Mouse (Mus musculus) myocyte (in vitro differentiated cells): ENCODE measurements around the gene Tldc1. TPM values are rescaled to one million over a fixed set of nuclear protein-coding genes. Genes with fewer than 3 reads are reported as not detected.
A peak's percentile ranks its signal among the peaks of the same experiment; 100 is the strongest.

Source experiments
- H3K27me3 ChIP-seq: one replicate; pipeline ENCODE4 v1.6.1; 2011; ENCODE audit not compliant: control insufficient read depth, insufficient read depth, insufficient read length
- H3K36me3 ChIP-seq: one replicate; pipeline ENCODE4 v1.6.1; 2011; ENCODE audit not compliant: control insufficient read depth, insufficient read depth
- H3K4me2 ChIP-seq: one replicate; pipeline ENCODE4 v1.6.1; 2011; ENCODE audit warnings: low read depth, control low read depth
- H3K4me3 ChIP-seq: one replicate; pipeline ENCODE4 v1.5.1; 2011; ENCODE audit warnings: mild to moderate bottlenecking, control low read depth, moderate library complexity
- H3K79me2 ChIP-seq: one replicate; pipeline ENCODE4 v1.6.1; 2011; ENCODE audit not compliant: control insufficient read depth, insufficient read depth
- H3ac ChIP-seq: one replicate; pipeline ENCODE4 v1.6.1; 2011; ENCODE audit not compliant: control insufficient read depth, insufficient read length
- CEBPB ChIP-seq: IDR thresholded peaks from 2 replicates; pipeline ENCODE4 v1.6.1; 2011; ENCODE audit warnings: mild to moderate bottlenecking, moderate library complexity; ENCODE audit not compliant: poor library complexity, insufficient read depth, severe bottlenecking
- E2F4 ChIP-seq: IDR thresholded peaks from one replicate; pipeline ENCODE4 v1.6.1; 2011; ENCODE audit warnings: mild to moderate bottlenecking, control low read depth, moderate library complexity; ENCODE audit not compliant: insufficient read depth
- MAX ChIP-seq: IDR thresholded peaks from one replicate; pipeline ENCODE4 v1.6.1; 2011; ENCODE audit warnings: low read depth, mild to moderate bottlenecking, control low read depth
- MYOD1 ChIP-seq, 3 experiments: IDR thresholded peaks; one replicate each; pipeline ENCODE4 v1.6.1; 2011; ENCODE audit warnings: control low read depth in 2 of 3, low read depth in 2 of 3, mild to moderate bottlenecking in 2 of 3, moderate library complexity in 1 of 3; ENCODE audit not compliant: insufficient read length in 2 of 3, control insufficient read depth in 1 of 3
- MYOG ChIP-seq, 3 experiments: IDR thresholded peaks; one replicate each; pipeline ENCODE4 v1.6.1; 2011; ENCODE audit warnings: control low read depth in 2 of 3, low read depth in 2 of 3, mild to moderate bottlenecking in 2 of 3; ENCODE audit not compliant: insufficient read length in 2 of 3, control insufficient read depth in 1 of 3, insufficient read depth in 1 of 3
- POLR2A ChIP-seq: IDR thresholded peaks from one replicate; pipeline ENCODE4 v1.6.1; 2011; ENCODE audit warnings: low read depth, mild to moderate bottlenecking, control low read depth, moderate library complexity; ENCODE audit not compliant: insufficient read length
- POLR2AphosphoS2 ChIP-seq: IDR thresholded peaks from one replicate; pipeline ENCODE4 v1.6.1; 2011; ENCODE audit warnings: low read depth, control low read depth; ENCODE audit not compliant: insufficient read length
- REST ChIP-seq: IDR thresholded peaks from one replicate; pipeline ENCODE4 v1.6.1; 2011; ENCODE audit warnings: mild to moderate bottlenecking, control low read depth, moderate library complexity; ENCODE audit not compliant: insufficient read depth, insufficient read length
- SRF ChIP-seq: IDR thresholded peaks from one replicate; pipeline ENCODE4 v1.6.1; 2011; ENCODE audit warnings: low read depth; ENCODE audit not compliant: control insufficient read depth, insufficient read length
- TCF12 ChIP-seq: IDR thresholded peaks from one replicate; pipeline ENCODE4 v1.6.1; 2011; ENCODE audit warnings: mild to moderate bottlenecking, control low read depth; ENCODE audit not compliant: poor library complexity, insufficient read depth, severe bottlenecking
- TCF3 ChIP-seq: IDR thresholded peaks from one replicate; pipeline ENCODE4 v1.6.1; 2011; ENCODE audit warnings: low read depth, control low read depth; ENCODE audit not compliant: insufficient read length
- USF1 ChIP-seq: IDR thresholded peaks from one replicate; pipeline ENCODE4 v1.6.1; 2011; ENCODE audit warnings: low read depth, mild to moderate bottlenecking, control low read depth, moderate library complexity
- polyA plus RNA-seq: library from polyadenylated mRNA; unstranded; fragments of >200 nt; fragmentation: generic; extraction: Trizol; gene quantifications from one replicate; pipeline ENCODE4 v1.2.1, GENCODE M21; 2012; ENCODE audit warnings: missing spikeins

Tldc1 gene
- polyA plus RNA-seq, 1 experiment = 9.6 TPM

DNA sequence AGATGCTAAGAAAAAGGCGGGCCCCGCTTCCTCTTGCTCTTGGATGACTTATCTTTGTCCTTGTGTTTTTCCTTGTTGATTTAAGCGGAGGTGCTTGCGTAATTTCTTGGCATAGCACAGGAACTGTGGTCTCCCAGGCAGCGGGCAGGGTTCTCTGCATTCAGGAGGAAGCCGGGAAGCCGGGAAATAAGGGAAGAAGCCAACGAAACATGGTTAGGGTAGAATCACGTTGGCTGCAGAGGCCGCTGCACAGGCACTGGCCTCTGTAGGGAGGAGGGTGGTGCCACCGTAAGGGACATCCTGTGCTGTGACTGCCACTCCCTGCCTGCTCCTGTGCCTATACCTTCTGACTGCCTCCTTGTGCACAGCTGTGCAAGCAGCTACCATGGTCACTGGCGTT is 63.0 kb downstream of the Tldc1 start:
- Histone ChIP-seq H3K4me2 (peak overlapping the region; percentile 73), H3K27me3 (no peaks in the 10 kb centered on the region), H3K36me3 (no peaks in the 10 kb centered on the region), H3K79me2 (no peaks in the 10 kb centered on the region), H3ac (no peak overlapping the region), H3K4me3 (no peak overlapping the region)
- TF ChIP-seq MYOD1 (IDR thresholded peaks at IDR 0.05; ENCODE audit: control insufficient read depth in 1 of 3, insufficient read length in 2 of 3, low read depth in 2 of 3) (no peak), CEBPB (peak; percentile 95)

DNA sequence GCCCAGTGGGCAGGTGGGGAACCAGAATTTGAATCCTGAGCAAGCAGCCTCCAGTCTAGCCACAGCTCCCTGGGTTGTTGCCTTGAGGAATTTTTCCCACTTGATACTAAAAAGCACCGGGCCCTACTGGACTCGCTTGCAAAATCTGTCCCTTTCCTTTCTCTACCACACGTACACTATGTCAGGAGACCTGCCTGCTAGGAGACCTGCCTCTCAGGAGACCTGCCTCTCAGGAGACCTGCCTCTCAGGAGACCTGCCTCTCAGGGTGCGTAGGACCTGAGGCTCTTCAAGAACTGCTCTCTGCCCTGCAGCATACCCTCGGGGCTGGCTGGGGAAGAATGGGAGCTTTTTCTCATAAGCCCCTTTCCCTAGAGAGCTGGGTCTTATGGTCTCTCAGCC is 64.8 kb downstream of the Tldc1 start:
- Histone ChIP-seq H3K27me3 (no peaks in the 10 kb centered on the region), H3K4me2 (no peak overlapping the region), H3K4me3 (no peak overlapping the region), H3K36me3 (no peaks in the 10 kb centered on the region), H3ac (no peak overlapping the region), H3K79me2 (no peaks in the 10 kb centered on the region)
- TF ChIP-seq MYOD1 (IDR thresholded peaks at IDR 0.05; ENCODE audit: control insufficient read depth in 1 of 3, insufficient read length in 2 of 3, low read depth in 2 of 3) (no peak), POLR2A (no peak), CEBPB (no peak), POLR2AphosphoS2 (no peak), USF1 (no peak)

DNA sequence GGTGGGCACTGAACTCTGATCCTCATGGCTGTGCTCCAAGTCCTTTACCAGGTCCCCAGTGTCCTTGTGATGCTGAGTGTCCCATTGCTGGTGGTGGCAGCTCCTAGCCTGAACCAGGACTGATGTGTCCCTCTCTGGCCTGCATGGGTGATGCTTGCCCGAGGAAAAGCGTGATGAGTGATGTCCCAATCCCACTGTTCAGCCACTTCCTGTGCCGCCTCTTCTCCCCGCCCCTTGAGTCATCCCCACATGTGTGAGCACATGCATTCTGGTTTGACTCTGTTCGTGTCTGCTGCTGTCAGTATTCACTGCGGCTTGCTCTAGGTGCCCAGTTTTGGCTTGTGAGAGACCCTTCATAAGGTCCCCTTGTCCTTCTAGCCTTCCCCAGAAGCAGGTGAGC is 66.0 kb downstream of the Tldc1 start:
- H3K4me3 ChIP-seq = no peak overlapping the region
- H3K27me3 ChIP-seq = no peaks in the 10 kb centered on the region
- H3K4me2 ChIP-seq = peak overlapping the region; percentile 63
- H3K36me3 ChIP-seq = no peaks in the 10 kb centered on the region
- H3K79me2 ChIP-seq = no peaks in the 10 kb centered on the region
- H3ac ChIP-seq = no peak overlapping the region
- TF ChIP-seq USF1 = no peak
- TF ChIP-seq MYOG (IDR thresholded peaks at IDR 0.05; ENCODE audit: control insufficient read depth in 1 of 3, insufficient read depth in 1 of 3, insufficient read length in 2 of 3, low read depth in 2 of 3) = peak in 1 of 3 experiments; percentile 58
- no peak for TF ChIP-seq E2F4
- peak; percentile 53 for TF ChIP-seq POLR2A
- 0 out of 2 replicates have a peak, but pooled peaks have one; percentile 54 for TF ChIP-seq CEBPB
- no peak for TF ChIP-seq TCF3
- no peak for TF ChIP-seq SRF
- no peak for TF ChIP-seq REST
- TF ChIP-seq MAX = peak; percentile 65
- TF ChIP-seq MYOD1 (IDR thresholded peaks at IDR 0.05; ENCODE audit: control insufficient read depth in 1 of 3, insufficient read length in 2 of 3, low read depth in 2 of 3) = peak in 2 of 3 experiments; percentile 48 to 86
- TF ChIP-seq POLR2AphosphoS2 = no peak
- no peak for TF ChIP-seq TCF12

Other genes with a start within 250 kb of the Tldc1 start
- 70.8 TPM for gene Mbtps1, start 219.7 kb downstream of the Tldc1 start, polyA plus RNA-seq
- gene Hsdl1, start 203.2 kb downstream of the Tldc1 start, polyA plus RNA-seq = 9.5 TPM
- gene Dnaaf1, start 203.2 kb downstream of the Tldc1 start, polyA plus RNA-seq = 0.01 TPM
- gene Taf1c, start 173.2 kb downstream of the Tldc1 start, polyA plus RNA-seq = 6.8 TPM
- gene Adad2, start 165.7 kb downstream of the Tldc1 start, polyA plus RNA-seq = not detected
- not detected for gene Kcng4, start 142.7 kb downstream of the Tldc1 start, polyA plus RNA-seq
- gene Wfdc1, start 112.1 kb downstream of the Tldc1 start, polyA plus RNA-seq = 1.1 TPM
- 0.05 TPM for gene Atp2c2, start 78.4 kb downstream of the Tldc1 start, polyA plus RNA-seq
- gene Cotl1, start 62.1 kb upstream of the Tldc1 start, polyA plus RNA-seq = 144 TPM
- gene Klhl36, start 83.8 kb upstream of the Tldc1 start, polyA plus RNA-seq = 4.0 TPM
- gene Usp10, start 131.9 kb upstream of the Tldc1 start, polyA plus RNA-seq = 59.3 TPM
- 15.3 TPM for gene Gm20388, start 132.4 kb upstream of the Tldc1 start, polyA plus RNA-seq
- gene Crispld2, start 214.0 kb upstream of the Tldc1 start, polyA plus RNA-seq = 0.07 TPM